8 mouse cellular contexts compared by ENCODE assay signal in genomic region chr6:22097709-22098108, GRCm38 (mm10).
A peak's percentile ranks its signal among the peaks of the same experiment; 100 is the strongest.
DNase-seq lines count a peak whose midpoint lies in the region; ATAC-seq and TF ChIP-seq lines count a peak whose summit lies in the region.
"Had no signal": no experiment of that assay in that cellular context is flagged by ENCODE, and none has a peak within 500 bp of the region (broad histone marks: within the 10 kb centered on the region; RNA-seq: fewer than 3 reads in every experiment).

No protein-coding gene starts in this region.

- H3K27ac ChIP-seq in hindbrain, embryonic 16.5 days (ENCODE audit: low read depth, low read length): no peak overlapping the region
- no peak overlapping the region for H3K27ac ChIP-seq in hindbrain, embryonic 10.5 days

- H3K36me3 ChIP-seq in hindbrain, embryonic 16.5 days (ENCODE audit: control insufficient read depth, insufficient read depth, low read length): no peaks in the 10 kb centered on the region
- H3K36me3 ChIP-seq in hindbrain, embryonic 10.5 days: no peaks in the 10 kb centered on the region

- 49% methylated on average over 2 of the region's 2 CpGs for WGBS in hindbrain, embryonic 16.5 days
- WGBS in hindbrain, embryonic 10.5 days: 48% methylated on average over 2 of the region's 2 CpGs

- H3K27me3 ChIP-seq in hindbrain, embryonic 16.5 days (replicated peaks; ENCODE audit: control insufficient read depth, insufficient read depth, low read length): no peaks in the 10 kb centered on the region
- H3K27me3 ChIP-seq in hindbrain, embryonic 10.5 days (ENCODE audit: insufficient read depth, poor library complexity, severe bottlenecking): no peaks in the 10 kb centered on the region
- H3K27me3 ChIP-seq in Patski: peaks cover 14% of the 10 kb centered on the region

- no peaks in the 10 kb centered on the region for H3K4me1 ChIP-seq in hindbrain, embryonic 16.5 days (ENCODE audit: control insufficient read depth, insufficient read depth, low read depth, low read length)
- H3K4me1 ChIP-seq in hindbrain, embryonic 10.5 days (replicated peaks): no peaks in the 10 kb centered on the region

- POLR2A ChIA-PET in Patski (lab: Charles Lee): no interaction called here

- CTCF ChIA-PET in Patski (lab: Charles Lee): interaction anchor here (1.0 to 1.9 kb wide), 4 partner anchors 9 to 401 kb away, joined by 3 to 9 read pairs (median 3); no protein-coding TSS in a partner anchor

- no peak overlapping the region for H3K4me3 ChIP-seq in hindbrain, embryonic 16.5 days (ENCODE audit: low read length)
- H3K4me3 ChIP-seq in hindbrain, embryonic 10.5 days: no peak overlapping the region
- H3K4me3 ChIP-seq: myocyte had no signal

- no peak overlapping the region for H3K9ac ChIP-seq in hindbrain, embryonic 16.5 days (ENCODE audit: low read depth, low read length)

- in situ Hi-C loops in Patski (cut with MboI; ENCODE audit: low pct_unique_long_range_greater_than_20kb): no loop called here

- TF ChIP-seq CTCF in Patski (IDR thresholded peaks at IDR 0.05): peak; percentile 51

- peak; percentile 52; the same call in 1 of the 2 replicates for ATAC-seq in hindbrain, embryonic 16.5 days
- ATAC-seq in Patski: no peak
- peak; percentile 86 for ATAC-seq in frontal cortex, adult (ENCODE audit: low TSS enrichment)

- no peak for DNase-seq in hindbrain, embryonic 10.5 days (ENCODE audit: low spot score)
- peak; percentile 20 to 30 for DNase-seq in B cell, adult 2 months
- DNase-seq in Patski (ENCODE audit: low read depth, low spot score): no peak
- DNase-seq in left cerebral cortex, adult 11 months (ENCODE audit: low spot score): peak; percentile 15
- peak; percentile 22 for DNase-seq in right cerebral cortex, postnatal 14 days

- no peaks in the 10 kb centered on the region for H3K9me3 ChIP-seq in hindbrain, embryonic 16.5 days (ENCODE audit: control insufficient read depth, low read length)
- H3K9me3 ChIP-seq in hindbrain, embryonic 10.5 days: no peaks in the 10 kb centered on the region

- H3K4me2 ChIP-seq in hindbrain, embryonic 16.5 days (ENCODE audit: low read length): no peak overlapping the region

Comparison
In these comparisons a context has a peak if more than half of its experiments do, and no peak if none do; other contexts are left out.
1. DNase-seq: peak in B cell, adult 2 months (2 of 2), left cerebral cortex, adult 11 months (single experiment) and right cerebral cortex, postnatal 14 days (single experiment); none in hindbrain, embryonic 10.5 days (single experiment) and Patski (single experiment).